Mouse (Mus musculus) stomach, embryonic 15.5 days (tissue): ENCODE data around the gene St3gal4. TPM values are rescaled to one million over a fixed set of nuclear protein-coding genes. Genes with fewer than 3 reads are reported as not detected.
A peak's percentile ranks its signal among the peaks of the same experiment; 100 is the strongest.

Experiments
- ATAC-seq: fragments of 200-750 bp; cut with Nextera tagmentation; 2 replicates; pipeline ENCODE4 v1.8.0; 2017; ENCODE audit warnings: low read depth, moderate number of reproducible peaks, moderate TSS enrichment; ENCODE audit not compliant: insufficient read depth, low FRiP score
- H3K27ac ChIP-seq: fragments of 300-500 bp; sonication (generic); 2 replicates; pipeline ENCODE4 v1.5.1; 2015; ENCODE audit warnings: mild to moderate bottlenecking, inconsistent platforms
- H3K27me3 ChIP-seq: fragments of 300-500 bp; sonication (generic); replicated peaks from 2 replicates; pipeline ENCODE4 v1.6.1; 2015; ENCODE audit warnings: inconsistent platforms
- H3K36me3 ChIP-seq: fragments of 300-500 bp; sonication (generic); 2 replicates; pipeline ENCODE4 v1.6.1; 2015; ENCODE audit warnings: inconsistent platforms
- H3K4me1 ChIP-seq: fragments of 300-500 bp; sonication (generic); 2 replicates; pipeline ENCODE4 v1.6.1; 2015; ENCODE audit warnings: inconsistent platforms
- H3K4me2 ChIP-seq: fragments of 300-500 bp; sonication (generic); 2 replicates; pipeline ENCODE4 v1.6.1; 2015; ENCODE audit warnings: mild to moderate bottlenecking, inconsistent platforms
- H3K4me3 ChIP-seq: fragments of 300-500 bp; sonication (generic); replicated peaks from 2 replicates; pipeline ENCODE4 v1.5.1; 2015; ENCODE audit warnings: inconsistent platforms
- H3K9ac ChIP-seq: fragments of 300-500 bp; sonication (generic); 2 replicates; pipeline ENCODE4 v1.6.1; 2015; ENCODE audit warnings: inconsistent platforms
- H3K9me3 ChIP-seq: fragments of 300-500 bp; sonication (generic); 2 replicates; pipeline ENCODE4 v1.6.1; 2016; ENCODE audit warnings: inconsistent platforms
- WGBS: fragments of 180-500 bp; shearing (Covaris S2); methylation state at CpG from one replicate; pipeline ENCODE4 v1.1.7; 2015; 5-methylcytosine and 5-hydroxymethylcytosine counted together
- polyA plus RNA-seq: library from polyadenylated mRNA; unstranded; fragments of >200 nt; fragmentation: Nextera tagmentation; extraction: Ambion mirVana; gene quantifications from 2 replicates; pipeline ENCODE4 v1.2.1, GENCODE M21; 2015

Gene St3gal4
- 45.7 and 59.4 TPM in 2 replicates for polyA plus RNA-seq

DNA sequence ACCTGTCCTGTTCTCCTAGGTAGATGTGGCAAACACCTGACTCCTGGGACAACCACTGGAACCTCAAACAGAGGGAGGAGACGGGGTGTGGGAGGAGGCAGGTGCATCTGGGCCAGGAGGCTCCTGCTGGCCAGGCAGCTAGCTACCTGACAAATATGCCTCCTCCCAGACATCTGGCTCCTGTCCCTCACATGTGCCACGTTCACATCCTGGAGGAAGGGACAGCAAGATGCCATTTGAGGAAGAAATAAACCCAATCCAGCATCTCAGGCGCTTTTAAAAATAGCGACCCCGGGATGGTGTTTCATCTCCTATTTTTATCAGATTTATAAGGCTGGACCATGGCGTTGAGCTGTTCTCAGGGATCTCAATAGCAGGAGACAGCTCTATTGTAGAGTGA lies at the start of gene St3gal4:
Gene St3gal4, minus strand, starts transcription at position 101 of the 400 bp plus-strand sequence.
- H3K27ac ChIP-seq, result 0 out of 2 replicates have a peak within 1 kb of the TSS, but pooled peaks have one; percentile 89
- WGBS, result 82% methylated on average over 6 of the region's 6 CpGs
- H3K4me2 ChIP-seq, result 0 out of 2 replicates have a peak within 1 kb of the TSS, but pooled peaks have one; percentile 74
- ATAC-seq, result no peak
- H3K27me3 ChIP-seq, result no peaks in the 10 kb centered on the region
- H3K9ac ChIP-seq, result no peak within 1 kb of the TSS
- no peak within 1 kb of the TSS for H3K4me3 ChIP-seq
- peaks cover 15% of the 10 kb centered on the region; the same call in 1 of the 2 replicates for H3K4me1 ChIP-seq
- no peaks in the 10 kb centered on the region for H3K36me3 ChIP-seq
- H3K9me3 ChIP-seq, result no peaks in the 10 kb centered on the region

DNA sequence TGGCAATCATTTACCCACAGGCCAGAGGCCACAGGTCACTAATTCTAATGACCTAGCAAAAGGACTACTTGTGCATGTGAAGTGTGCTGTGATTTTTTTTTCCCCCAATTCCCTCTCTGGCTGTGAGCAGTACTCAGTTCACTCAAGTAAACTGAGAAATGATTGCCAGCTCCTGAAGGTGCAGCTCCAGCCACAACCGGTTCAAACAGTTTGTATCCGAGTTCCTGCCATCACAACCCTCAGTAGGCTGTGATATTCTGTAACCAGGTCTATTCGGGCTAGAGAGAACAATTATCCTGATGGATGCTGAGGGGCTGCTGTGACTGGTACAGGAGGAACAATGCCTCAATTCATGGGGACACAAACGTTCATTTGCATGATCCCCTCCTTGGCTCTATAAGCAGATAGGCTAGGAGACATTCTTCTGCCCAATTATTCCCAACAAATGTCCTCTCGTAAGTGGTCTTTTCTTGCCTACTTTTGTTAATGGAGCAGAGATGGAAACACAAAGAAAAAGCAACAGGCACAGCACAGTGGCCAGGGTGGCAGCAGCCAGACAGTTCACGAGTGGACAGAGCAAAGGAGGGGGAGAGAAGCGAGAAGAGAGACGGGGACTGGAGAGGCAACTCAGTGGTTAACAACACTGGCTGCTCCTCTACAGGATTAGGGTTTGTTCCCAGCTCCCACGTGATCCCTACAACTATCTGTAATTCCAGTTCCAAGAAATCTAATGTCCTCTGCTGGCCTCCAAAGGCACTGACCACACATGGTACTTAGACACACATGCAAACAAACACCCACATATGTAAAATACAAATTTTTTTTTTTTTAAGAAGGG lies 47.9 kb upstream of the St3gal4 start:
- Histone ChIP-seq H3K4me3 (no peak overlapping the region), H3K4me1 (no peaks in the 10 kb centered on the region), H3K27me3 (no peaks in the 10 kb centered on the region), H3K4me2 (no peak overlapping the region), H3K27ac (no peak overlapping the region), H3K9ac (no peak overlapping the region), H3K36me3 (0 out of 2 replicates have a peak, but pooled peaks cover 12% of the 10 kb centered on the region), H3K9me3 (no peaks in the 10 kb centered on the region)
- 58% methylated on average over 9 of the region's 9 CpGs for WGBS
- no peak for ATAC-seq

DNA sequence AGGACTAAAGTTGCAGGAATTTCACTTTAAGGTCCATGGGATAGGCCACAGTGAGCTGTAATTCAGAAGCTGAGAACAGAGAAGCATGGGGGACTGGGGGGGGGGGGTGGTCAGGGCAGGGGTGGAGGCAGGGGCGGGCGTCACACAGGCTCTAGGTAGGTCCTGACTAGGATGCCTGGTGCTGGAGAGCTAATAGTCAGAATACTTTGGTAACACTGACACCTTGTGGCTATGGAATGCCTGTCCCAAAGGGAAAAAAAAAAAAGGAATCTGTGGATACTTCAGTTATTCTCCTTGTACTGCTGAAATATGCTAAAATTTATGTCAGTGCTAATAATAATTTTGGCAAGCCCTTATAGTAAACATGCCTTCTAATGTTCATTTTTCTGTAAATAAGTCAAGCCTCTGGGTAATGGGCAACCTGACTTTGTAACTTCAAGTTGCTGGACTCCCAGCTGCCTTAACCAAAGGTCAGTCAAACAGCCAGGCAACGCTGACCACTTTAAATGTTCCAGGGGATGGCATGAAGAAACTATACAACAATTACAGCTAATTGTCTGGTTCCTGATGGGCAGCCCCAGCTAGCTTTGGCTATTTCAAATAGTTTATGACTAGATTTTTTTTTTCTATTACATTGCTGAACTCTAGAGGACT lies 47.2 kb upstream of the St3gal4 start:
- no peaks in the 10 kb centered on the region for H3K4me1 ChIP-seq
- H3K4me2 ChIP-seq, result no peak overlapping the region
- no peaks in the 10 kb centered on the region for H3K9me3 ChIP-seq
- H3K27me3 ChIP-seq, result no peaks in the 10 kb centered on the region
- H3K27ac ChIP-seq, result no peak overlapping the region
- peak; percentile 61; the same call in 1 of the 2 replicates for ATAC-seq
- 0 out of 2 replicates have a peak, but pooled peaks cover 12% of the 10 kb centered on the region for H3K36me3 ChIP-seq
- no peak overlapping the region for H3K4me3 ChIP-seq
- 25% methylated on average over 3 of the region's 3 CpGs for WGBS
- no peak overlapping the region for H3K9ac ChIP-seq

DNA sequence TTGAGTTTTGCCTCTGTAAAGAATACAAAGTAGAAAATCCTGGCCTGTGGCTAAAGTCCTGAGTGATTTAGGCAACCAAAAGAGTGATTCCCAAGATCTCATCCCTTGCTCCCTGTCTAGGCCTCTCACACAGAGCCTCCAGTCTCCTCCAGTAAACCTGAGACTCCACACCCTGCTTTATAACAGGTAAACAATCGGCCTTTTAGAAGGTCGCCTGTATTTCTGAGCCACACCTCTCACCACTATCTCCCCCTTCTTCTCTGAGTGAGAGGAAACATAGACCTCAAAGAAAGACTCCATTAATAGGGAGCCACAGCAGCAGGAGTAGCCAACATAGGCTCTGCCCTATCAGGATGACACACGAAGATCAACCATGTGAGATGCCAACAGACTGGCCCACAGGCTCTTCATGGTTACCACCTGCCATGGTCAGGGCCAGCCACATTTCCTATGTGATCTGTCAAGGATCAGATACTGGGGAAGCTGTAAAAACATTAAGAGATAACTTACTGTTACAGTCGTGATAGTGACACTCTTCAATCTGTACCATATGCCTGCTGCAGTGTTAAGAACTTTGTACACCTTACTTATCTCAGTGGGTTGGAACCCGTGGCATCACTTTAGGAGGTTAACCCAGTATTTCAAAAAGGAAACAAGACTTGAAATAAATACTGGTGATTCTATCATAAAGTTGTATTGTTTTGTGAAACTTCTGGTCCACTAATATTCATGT lies 45.2 kb upstream of the St3gal4 start:
- no peaks in the 10 kb centered on the region for H3K27me3 ChIP-seq
- no peaks in the 10 kb centered on the region for H3K9me3 ChIP-seq
- no peak for ATAC-seq
- H3K9ac ChIP-seq, result no peak overlapping the region
- no peak overlapping the region for H3K27ac ChIP-seq
- H3K4me2 ChIP-seq, result no peak overlapping the region
- no peak overlapping the region for H3K4me3 ChIP-seq
- H3K4me1 ChIP-seq, result no peaks in the 10 kb centered on the region
- H3K36me3 ChIP-seq, result 0 out of 2 replicates have a peak, but pooled peaks cover 7% of the 10 kb centered on the region
- 55% methylated on average over 5 of the region's 5 CpGs for WGBS

DNA sequence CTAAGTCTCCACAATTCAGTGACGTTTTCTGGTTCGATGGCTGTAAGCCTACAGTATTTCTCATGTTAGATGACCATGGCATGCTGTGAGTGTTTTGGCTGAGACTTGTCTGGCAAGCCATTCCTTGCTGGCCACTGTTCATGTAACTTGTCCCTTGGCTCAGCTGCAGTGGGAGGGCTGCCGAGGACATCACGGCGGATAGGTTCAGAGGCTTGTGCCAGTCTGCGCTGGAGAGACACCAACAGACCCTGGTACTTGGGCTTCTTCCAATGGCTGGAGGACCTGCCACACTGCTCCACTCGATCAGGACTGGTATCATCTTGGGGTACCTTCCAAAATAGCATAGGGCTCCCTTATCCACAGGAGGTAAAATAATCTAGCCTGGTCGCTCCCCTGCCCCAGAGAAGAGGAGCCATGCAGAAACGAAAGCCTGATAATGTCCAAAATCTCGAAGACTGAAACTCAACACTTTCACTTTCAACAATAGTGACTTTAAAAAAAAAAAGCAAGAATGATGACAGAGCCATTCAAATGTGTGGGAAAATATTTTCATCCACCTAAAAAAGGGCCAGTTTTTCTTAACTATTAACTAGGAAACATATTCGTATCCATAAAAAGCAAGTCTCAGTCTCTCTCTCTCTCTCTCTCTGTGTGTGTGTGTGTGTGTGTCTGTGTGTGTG lies 44.1 kb upstream of the St3gal4 start:
- Histone ChIP-seq H3K27ac (no peak overlapping the region), H3K9ac (no peak overlapping the region), H3K27me3 (no peaks in the 10 kb centered on the region), H3K9me3 (no peaks in the 10 kb centered on the region), H3K4me2 (no peak overlapping the region), H3K36me3 (0 out of 2 replicates have a peak, but pooled peaks cover 7% of the 10 kb centered on the region), H3K4me3 (no peak overlapping the region), H3K4me1 (no peaks in the 10 kb centered on the region)
- WGBS, result 90% methylated on average over 11 of the region's 11 CpGs
- no peak for ATAC-seq

DNA sequence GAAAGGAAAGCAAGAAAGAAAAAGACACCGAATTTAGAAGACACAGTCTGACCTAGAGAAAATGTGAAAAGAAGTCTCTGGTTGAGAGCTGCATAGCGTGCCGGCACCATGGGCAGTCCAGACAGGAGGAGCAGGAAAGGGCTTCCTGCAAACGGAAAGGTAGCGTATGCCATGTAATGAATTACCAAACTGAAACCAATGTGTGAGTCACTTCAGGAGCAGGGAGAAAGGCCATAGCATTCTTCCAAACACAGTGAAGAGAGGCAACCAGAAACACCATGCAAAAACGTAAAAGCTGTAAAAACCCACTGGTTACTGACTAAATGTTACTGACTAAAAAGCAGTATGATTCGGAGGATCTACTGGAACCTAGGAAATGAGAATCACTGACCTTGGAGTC lies 42.7 kb upstream of the St3gal4 start:
- H3K9me3 ChIP-seq, result no peaks in the 10 kb centered on the region
- no peaks in the 10 kb centered on the region for H3K27me3 ChIP-seq
- WGBS, result 82% methylated on average over 7 of the region's 7 CpGs
- H3K4me1 ChIP-seq, result no peaks in the 10 kb centered on the region
- H3K36me3 ChIP-seq, result 0 out of 2 replicates have a peak, but pooled peaks cover 7% of the 10 kb centered on the region
- H3K27ac ChIP-seq, result no peak overlapping the region
- no peak overlapping the region for H3K4me3 ChIP-seq
- H3K9ac ChIP-seq, result no peak overlapping the region
- no peak overlapping the region for H3K4me2 ChIP-seq
- no peak for ATAC-seq

DNA sequence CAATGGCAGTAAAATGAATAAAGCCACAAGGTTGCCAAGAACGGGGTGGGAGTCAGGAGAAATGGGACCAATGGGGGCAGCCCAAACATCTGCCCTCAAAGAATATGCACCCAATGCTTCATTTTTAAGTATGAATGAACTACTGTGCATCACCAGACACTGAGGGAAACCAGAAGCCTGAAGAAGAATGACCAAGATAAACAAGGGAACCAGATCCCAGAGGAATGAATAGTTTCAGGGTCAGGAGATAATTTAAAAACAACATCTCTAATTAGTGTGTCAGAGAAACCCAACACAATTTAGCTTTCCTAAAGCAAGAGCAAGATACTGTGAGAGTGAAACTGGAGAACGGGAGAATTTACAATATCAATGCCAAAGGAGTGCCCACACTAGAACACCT lies 41.6 kb upstream of the St3gal4 start:
- Histone ChIP-seq H3K27me3 (no peaks in the 10 kb centered on the region), H3K4me2 (no peak overlapping the region), H3K9me3 (no peaks in the 10 kb centered on the region), H3K36me3 (0 out of 2 replicates have a peak, but pooled peaks cover 5% of the 10 kb centered on the region), H3K4me3 (no peak overlapping the region), H3K4me1 (peaks cover 4% of the 10 kb centered on the region; the same call in 1 of the 2 replicates), H3K27ac (no peak overlapping the region), H3K9ac (no peak overlapping the region)
- no peak for ATAC-seq
- 65% methylated on average over 2 of the region's 2 CpGs for WGBS

DNA sequence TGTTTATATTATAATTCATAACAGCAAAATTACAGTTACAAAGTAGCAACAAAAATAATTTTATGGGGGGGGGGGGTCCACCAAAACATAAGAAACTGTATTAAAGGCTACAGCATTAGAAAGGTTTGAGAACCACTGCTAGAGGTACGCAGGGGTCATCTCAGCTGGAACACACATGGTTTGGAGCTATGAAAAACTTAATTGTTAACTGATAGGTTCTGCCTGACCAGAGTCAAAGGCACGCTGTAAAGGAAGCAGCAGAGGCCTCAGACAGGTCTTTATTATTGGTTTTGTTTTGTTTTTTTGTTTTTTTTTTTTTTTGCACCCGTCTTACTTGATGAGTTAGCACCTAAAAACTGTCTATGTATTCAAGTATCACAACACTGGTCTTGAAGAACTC lies 39.4 kb upstream of the St3gal4 start:
- peaks cover 4% of the 10 kb centered on the region; the same call in 1 of the 2 replicates for H3K4me1 ChIP-seq
- H3K36me3 ChIP-seq, result no peaks in the 10 kb centered on the region
- WGBS, result 87% methylated on average over 3 of the region's 3 CpGs
- no peak overlapping the region for H3K4me2 ChIP-seq
- no peak overlapping the region for H3K27ac ChIP-seq
- ATAC-seq, result no peak
- H3K9me3 ChIP-seq, result no peaks in the 10 kb centered on the region
- no peaks in the 10 kb centered on the region for H3K27me3 ChIP-seq
- no peak overlapping the region for H3K4me3 ChIP-seq
- H3K9ac ChIP-seq, result no peak overlapping the region

DNA sequence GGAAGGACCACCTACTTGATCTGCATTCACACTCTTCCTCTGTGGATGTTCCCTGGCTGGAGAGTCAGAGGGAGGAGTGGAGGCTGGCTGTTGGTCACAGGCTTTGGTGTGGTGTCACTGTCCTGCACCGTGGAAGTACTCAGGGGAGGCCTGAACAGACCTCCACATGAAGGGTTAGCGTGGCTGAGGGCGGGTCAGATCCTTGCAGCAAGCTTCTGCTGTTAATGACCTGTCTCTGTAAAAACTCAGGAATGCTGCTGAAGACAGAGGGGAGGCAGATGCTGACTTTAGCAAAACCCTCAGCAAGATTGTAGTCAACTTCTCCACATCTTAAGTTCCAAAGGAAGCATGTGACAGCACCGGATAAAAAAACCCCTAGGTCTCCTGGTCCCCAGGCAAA lies 37.8 kb upstream of the St3gal4 start:
- Histone ChIP-seq H3K27ac (peak overlapping the region; percentile 80), H3K9ac (no peak overlapping the region), H3K36me3 (no peaks in the 10 kb centered on the region), H3K27me3 (no peaks in the 10 kb centered on the region), H3K4me3 (no peak overlapping the region), H3K9me3 (no peaks in the 10 kb centered on the region), H3K4me2 (no peak overlapping the region), H3K4me1 (peaks cover 4% of the 10 kb centered on the region; the same call in 1 of the 2 replicates)
- no peak for ATAC-seq
- 58% methylated on average over 4 of the region's 4 CpGs for WGBS

DNA sequence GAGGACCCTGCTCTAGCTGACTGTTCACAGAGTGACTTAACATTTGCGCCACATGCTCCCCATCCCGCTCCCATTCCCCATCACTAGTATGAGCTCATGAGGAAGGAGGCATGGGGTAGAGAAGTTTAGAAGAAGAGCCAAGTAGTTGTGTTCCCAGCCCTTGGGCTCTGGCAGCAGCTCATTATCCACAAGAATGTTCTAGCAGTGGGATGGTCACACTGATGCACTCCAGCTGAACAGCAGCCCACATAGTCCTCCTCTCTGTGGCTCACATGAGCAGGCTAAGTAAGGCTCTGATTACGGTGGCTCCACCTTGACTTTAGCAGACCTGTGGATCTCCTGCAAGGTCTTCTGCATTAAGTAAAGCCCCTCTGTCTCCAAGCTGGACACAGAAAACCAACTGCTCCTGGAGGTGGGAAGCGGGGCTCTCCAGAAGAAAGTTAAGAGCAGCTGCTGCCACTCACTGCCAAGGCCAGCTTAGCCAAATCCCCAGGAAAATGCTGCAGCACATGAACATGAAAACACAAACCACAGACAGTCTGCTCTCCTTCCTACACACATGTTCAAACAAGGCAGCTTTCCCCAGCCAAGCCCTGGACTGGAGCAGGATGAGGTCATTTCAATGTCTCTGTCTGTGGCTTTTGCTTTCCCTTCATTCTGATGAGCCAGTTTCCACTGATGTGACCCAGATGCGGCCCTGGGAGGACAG lies 37.1 kb upstream of the St3gal4 start:
- no peaks in the 10 kb centered on the region for H3K9me3 ChIP-seq
- 77% methylated on average over 5 of the region's 5 CpGs for WGBS
- H3K4me1 ChIP-seq, result peaks cover 4% of the 10 kb centered on the region; the same call in 1 of the 2 replicates
- H3K4me3 ChIP-seq, result no peak overlapping the region
- H3K4me2 ChIP-seq, result no peak overlapping the region
- peak overlapping the region; percentile 80 for H3K27ac ChIP-seq
- peak; percentile 71 for ATAC-seq
- no peaks in the 10 kb centered on the region for H3K36me3 ChIP-seq
- no peak overlapping the region for H3K9ac ChIP-seq
- H3K27me3 ChIP-seq, result no peaks in the 10 kb centered on the region

DNA sequence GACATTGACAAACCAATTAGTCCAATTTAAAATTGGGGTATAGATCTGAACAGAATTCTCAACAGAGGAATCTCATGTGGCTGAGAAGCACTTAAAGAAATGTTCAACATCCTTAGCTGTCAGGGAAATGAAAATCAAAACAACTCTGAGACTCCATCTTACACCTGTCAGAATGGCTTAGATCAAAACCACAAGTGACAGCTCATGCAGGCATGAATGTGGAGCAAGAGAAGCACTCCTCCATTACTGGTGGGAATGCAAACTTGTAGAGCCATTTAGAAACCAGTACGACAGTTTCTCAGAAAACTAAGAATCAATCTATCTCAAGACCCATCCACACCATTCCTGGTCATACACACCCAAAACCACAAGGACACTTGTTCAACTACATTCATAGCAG lies 33.9 kb upstream of the St3gal4 start:
- H3K4me2 ChIP-seq, result no peak overlapping the region
- peaks cover 4% of the 10 kb centered on the region; the same call in 1 of the 2 replicates for H3K4me1 ChIP-seq
- H3K36me3 ChIP-seq, result no peaks in the 10 kb centered on the region
- H3K4me3 ChIP-seq, result no peak overlapping the region
- no peak overlapping the region for H3K9ac ChIP-seq
- WGBS, result 90% methylated on average over 1 of the region's 1 CpGs
- no peak overlapping the region for H3K27ac ChIP-seq
- no peaks in the 10 kb centered on the region for H3K27me3 ChIP-seq
- no peak for ATAC-seq
- H3K9me3 ChIP-seq, result no peaks in the 10 kb centered on the region
